Mouse (Mus musculus): Measurements from ENCODE around the gene Psg16.
A peak's percentile ranks its signal among the peaks of the same experiment; 100 is the strongest.

Psg16 gene

DNA sequence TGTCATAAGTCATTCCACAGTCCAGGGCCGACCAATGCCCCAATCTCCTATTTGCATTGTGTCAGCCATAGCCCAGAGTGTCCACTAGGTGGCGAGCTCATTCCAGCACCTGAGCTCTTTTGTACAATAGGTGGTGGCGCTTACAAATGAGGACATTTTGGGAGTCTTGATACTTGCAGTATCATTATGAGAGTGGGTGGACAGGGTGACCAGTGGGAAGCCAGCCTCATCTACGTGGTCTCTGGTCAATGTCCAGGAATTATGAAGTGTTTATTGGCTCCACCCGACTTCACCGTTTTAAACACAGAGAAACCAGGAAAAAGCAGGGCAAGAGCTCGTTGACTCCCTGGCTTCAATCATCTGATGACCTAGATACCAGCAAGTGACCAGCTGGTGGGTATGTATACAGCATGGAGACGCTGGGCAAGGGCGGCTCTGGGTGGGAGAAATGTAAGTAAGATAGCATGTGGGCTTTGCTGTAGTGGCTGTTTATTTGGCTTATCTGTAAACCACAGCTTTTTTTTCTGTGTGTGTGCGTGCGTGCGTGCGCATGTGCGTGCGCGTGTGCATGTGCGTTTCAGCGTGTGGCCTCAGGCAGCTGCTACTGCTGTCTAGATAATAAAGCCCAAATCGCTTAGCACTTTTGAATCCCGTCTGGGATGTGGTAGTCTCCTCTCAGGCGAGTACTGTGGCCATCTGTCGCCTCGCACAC lies at the start of gene Psg16:
Psg16 (plus strand) TSS at position 137 of the 712 bp plus-strand sequence.
- DNase-seq (ENCODE audit: low spot score in 2 of 2) = peak; percentile 48 to 76

GRCm38 (mm10) chr7:17024141-17024540 lies 49.7 kb upstream of the Psg16 start:
- no peak for DNase-seq (ENCODE audit: low spot score in 2 of 2)

DNA sequence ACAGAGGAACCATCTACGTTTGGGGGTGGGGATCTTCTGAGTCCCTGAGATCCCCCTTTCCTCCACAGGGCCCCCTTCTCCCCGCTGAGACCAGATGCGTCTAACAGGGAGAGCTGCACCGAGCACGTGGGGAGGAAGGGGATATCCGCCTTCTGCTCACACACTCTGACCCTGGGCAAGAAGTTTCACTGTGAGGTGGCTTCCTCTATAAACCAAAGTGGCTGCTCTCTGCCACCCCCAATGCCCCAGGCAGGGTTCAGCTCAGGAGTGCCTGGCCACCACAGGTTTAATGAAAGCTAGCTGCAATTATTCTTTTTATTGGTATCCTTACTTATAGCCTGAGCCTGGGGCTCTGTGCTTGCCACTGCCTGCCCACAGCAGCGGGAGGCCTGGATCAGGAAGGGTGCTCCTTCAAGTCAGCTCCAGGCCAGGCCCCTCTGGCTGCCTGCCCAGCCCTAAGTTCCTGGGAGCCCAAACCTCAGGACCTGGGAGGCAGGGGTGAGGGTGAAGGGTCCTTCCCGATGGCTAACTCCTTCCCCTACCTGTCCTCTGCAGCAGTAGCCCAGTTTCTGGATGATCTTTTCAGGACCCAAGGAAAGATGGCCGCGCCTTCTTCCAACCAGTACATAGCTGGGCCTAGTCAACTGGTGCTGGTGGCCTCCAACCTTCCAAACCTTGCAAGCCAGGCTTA lies 48.9 kb upstream of the Psg16 start:
- no peak for DNase-seq (ENCODE audit: low spot score in 2 of 2)

GRCm38 (mm10) chr7:17025505-17025894 lies 48.3 kb upstream of the Psg16 start:
- no peak for DNase-seq (ENCODE audit: low spot score in 2 of 2)

DNA sequence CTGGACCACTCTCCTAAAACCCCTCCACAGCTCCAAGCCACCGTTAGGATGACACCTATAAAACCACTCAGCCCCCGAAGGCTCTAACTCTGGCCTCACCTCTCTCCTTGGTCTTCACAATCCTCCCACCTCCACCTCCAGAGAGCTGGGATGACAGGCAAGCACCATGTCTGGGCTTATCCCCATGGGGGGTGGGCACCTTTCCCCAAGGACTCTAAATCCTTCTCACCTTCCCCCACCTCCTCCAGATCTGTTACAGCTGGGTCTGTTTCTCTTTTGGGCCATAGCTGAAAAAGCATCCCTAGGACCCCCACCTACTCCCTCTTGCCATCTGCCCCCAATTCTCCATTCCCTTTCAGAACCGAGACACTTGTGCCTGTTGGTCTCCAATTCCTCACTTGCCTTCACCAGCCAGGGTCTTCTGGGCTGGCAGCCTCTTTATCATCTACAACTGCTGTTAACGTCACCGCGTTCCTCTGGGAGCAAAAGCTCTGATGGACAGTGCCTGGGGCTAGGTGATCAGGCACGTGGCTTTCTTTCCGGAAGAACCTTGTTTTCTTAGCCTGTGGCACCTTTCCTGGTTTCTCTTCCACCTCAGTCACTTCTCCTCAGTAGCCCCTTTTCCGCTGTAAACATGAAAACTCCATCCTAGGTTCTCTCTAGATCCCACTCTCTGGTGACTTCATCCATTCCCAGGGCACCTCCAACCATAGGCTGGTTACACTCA lies 47.8 kb upstream of the Psg16 start:
- DNase-seq (ENCODE audit: low spot score in 2 of 2) = no peak

DNA sequence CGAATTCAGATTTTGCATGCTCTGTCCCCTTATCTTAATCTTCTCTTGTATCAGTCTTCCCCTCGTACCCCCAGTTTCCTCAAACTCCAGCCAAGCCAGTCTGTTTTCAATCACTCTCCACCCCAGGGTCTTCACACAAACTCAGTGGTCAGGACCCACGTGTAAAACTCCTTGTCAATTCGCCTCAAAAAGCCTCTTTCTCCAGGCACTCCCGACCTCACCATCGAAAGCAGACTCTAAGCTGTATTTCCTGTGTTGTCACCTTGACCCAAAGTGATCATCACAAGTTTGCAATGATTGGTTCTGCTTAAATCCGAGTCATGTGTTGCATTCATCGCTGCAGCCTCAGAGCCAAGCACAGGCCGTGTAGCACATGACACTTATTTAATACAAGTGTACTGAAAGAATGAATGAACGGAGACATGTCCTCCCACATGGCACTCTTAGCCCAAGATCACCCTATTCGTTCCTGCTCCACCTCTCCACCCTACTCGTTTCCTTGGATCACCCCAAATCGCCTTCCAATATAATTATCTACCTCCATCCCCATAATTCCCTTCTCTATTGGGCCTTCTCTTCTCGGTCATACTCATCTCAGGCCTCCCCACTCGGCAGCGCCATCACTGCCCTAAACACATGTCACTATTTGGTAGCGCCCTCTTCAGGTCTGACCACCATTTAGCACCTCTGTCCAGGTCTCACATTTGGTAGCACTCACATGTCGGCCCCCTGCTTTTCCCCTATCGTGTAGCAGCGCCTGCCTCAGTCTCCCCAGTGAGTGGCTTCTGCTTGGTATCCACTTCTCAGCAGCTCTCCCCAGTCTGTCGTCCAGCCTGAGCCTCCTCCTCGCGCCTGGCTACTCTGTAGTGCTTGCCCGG lies 46.9 kb upstream of the Psg16 start:
- peak; percentile 69 to 74 for DNase-seq (ENCODE audit: low spot score in 2 of 2)

GRCm38 (mm10) chr7:17027588-17028343 lies 46.1 kb upstream of the Psg16 start, which contains the start of gene Ppp5c:
Ppp5c (minus strand) TSS chr7:17027924.
- DNase-seq (ENCODE audit: low spot score in 2 of 2) = peak; percentile 84 to 88

DNA sequence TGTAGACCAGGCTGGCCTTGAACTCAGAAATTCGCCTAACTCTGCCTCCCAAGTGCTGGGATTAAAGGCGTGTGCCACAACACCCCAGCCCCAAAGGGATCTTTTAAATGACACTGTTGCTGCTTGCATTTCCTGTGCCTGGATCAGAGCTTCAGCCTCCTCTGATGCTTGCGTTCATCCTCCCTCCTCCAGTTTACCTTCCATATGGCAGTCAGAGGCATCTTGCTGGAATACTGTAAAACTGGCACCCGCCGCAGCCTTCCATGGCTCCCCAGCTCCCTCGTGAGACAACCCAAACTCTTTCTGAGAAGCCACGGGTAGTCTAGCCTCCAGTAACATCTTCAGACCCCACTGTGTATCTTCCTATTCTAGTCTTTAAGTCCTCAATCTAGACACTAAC lies 44.9 kb upstream of the Psg16 start:
- DNase-seq (ENCODE audit: low spot score in 2 of 2) = peak in 1 of 2 experiments; percentile 54

GRCm38 (mm10) chr7:17030239-17030638 lies 43.6 kb upstream of the Psg16 start:
- DNase-seq (ENCODE audit: low spot score in 2 of 2) = peak in 1 of 2 experiments; percentile 59

DNA sequence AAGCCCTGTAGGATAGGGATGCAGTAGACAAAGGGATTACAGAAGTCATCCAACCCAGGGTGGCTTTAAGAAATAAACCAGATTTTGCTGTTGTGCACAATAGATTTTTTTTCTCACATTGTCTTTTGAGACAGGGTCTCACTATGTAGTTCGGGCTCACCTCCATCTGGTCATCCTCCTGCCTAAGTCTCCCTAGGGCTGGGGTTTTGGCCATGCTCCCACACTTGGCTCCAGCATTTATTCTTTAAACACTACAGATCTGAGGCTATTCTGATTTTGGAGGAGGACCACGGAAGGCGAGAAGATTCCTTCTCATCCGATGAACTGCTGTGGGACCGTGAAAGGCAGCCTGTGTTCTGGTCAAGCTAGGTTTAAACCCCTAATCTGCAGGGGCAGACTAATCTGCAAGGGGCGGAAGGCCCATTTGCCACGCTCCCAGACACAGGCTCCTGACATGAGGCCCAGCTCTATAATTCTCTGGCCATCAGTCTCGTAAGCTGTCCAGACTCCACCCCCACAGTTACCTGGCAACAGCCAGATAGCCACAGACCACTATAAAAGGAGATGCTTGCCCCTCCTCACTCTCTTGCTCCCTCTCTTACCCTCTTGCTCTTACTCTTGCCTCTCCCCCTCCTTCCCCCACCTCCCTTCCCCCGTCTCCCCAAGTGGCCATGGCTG lies 35.7 kb upstream of the Psg16 start:
- DNase-seq (ENCODE audit: low spot score in 2 of 2) = no peak

GRCm38 (mm10) chr7:17039373-17039772 lies 34.5 kb upstream of the Psg16 start:
- DNase-seq (ENCODE audit: low spot score in 2 of 2) = no peak

DNA sequence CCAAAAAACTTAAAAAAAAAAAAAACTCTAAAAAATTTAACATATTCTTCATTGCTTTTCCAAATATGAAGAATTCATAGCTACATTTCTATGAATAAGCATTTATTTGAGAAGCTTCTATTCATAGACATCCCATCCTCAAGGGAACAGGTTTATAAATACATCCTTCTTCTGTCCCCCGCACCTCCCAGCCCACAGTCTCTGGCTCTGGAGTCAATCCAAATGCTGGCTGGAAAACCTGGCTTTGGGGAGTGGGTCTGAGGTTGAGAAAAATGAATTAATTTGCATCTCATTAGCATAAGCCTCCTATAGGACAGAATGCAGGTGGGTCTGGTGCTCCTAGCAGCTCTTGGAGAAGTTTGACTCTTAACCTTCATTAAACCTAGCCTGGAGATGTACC lies 28.1 kb upstream of the Psg16 start:
- DNase-seq (ENCODE audit: low spot score in 2 of 2) = peak in 1 of 2 experiments; percentile 75

GRCm38 (mm10) chr7:17047041-17047682 lies 26.7 kb upstream of the Psg16 start:
- DNase-seq (ENCODE audit: low spot score in 2 of 2) = no peak

- no peak for DNase-seq (ENCODE audit: low spot score in 2 of 2)
Measured at GRCm38 (mm10) chr7:17048431-17049190, 25.2 kb upstream of the Psg16 start.

- no peak for DNase-seq (ENCODE audit: low spot score in 2 of 2)
Measured at GRCm38 (mm10) chr7:17050491-17050890, 23.3 kb upstream of the Psg16 start.

DNA sequence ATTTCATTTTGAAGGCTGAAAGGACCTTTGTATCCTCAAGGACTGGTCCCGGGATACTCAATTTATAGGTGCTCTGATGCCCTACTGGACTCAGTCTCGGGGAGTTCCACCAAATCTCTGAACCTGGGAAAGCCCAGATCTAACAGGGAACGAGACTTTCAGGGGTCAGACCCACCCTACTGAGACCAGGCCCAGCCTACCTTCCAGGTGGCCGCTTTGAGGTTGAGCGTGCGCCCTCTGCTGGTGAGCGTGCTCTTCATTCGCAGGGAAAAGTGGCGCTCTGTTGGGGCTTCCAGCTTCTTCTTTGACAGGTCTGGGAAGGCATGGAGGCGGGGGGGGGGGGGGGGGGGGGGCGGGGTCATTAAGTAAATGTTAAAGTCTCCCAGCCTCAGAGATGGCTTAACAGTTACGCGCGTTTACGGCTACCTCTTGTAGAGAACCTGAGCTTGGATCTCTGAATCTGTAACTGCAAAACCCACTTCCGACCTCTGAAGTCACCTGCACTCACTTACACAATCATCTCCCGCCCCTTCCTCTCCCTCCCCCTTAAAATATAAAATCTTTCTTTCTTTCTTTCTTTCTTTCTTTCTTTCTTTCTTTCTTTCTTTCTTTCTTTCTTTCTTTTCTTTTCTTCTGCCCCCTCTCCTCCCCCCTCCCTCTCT lies 22.8 kb upstream of the Psg16 start:
- peak in 1 of 2 experiments; percentile 55 for DNase-seq (ENCODE audit: low spot score in 2 of 2)

GRCm38 (mm10) chr7:17054325-17054989 lies 19.4 kb upstream of the Psg16 start:
- no peak for DNase-seq (ENCODE audit: low spot score in 2 of 2)
